Mouse (Mus musculus) testis, adult 2 months (tissue): ENCODE data around the gene Parp16.

Source experiments
- CTCF ChIP-seq: fragments of 200-500 bp; IDR thresholded peaks from 2 replicates; pipeline ENCODE4 v1.5.1; 2012; ENCODE audit warnings: low read depth, mild to moderate bottlenecking, inconsistent platforms, low read length, moderate library complexity; ENCODE audit not compliant: control insufficient read depth, insufficient read depth, insufficient replicate concordance
- POLR2A ChIP-seq: fragments of 200-500 bp; IDR thresholded peaks from 2 replicates; pipeline ENCODE4 v1.6.1; 2012; ENCODE audit warnings: low read depth, mild to moderate bottlenecking, inconsistent platforms, low read length, moderate library complexity; ENCODE audit not compliant: control insufficient read depth

- TF ChIP-seq CTCF (no peak), POLR2A (no peak)
These were observed 39.6 kb downstream of the Parp16 start for GRCm38 (mm10) chr9:65234734-65235133.
